Mouse (Mus musculus): ENCODE data around the gene Gm49486.

Gene Gm49486

GRCm38 (mm10) chr15:79229058-79229821 is at the start of gene Gm49486, which contains the start of gene Pick1:
Gene Gm49486 (plus strand): TSS chr15:79229391.
Gene Pick1 (plus strand): TSS chr15:79229173.
- peak; percentile 96 for DNase-seq (ENCODE audit: low spot score)

GRCm38 (mm10) chr15:79185213-79185612 is 44.0 kb upstream of the Gm49486 start:
- no peak for DNase-seq (ENCODE audit: low spot score)

GRCm38 (mm10) chr15:79187819-79188218 is 41.4 kb upstream of the Gm49486 start:
- no peak for DNase-seq (ENCODE audit: low spot score)

- no peak for DNase-seq (ENCODE audit: low spot score)
These were observed 37.8 kb upstream of the Gm49486 start for GRCm38 (mm10) chr15:79191426-79191825.

GRCm38 (mm10) chr15:79192450-79192849 is 36.7 kb upstream of the Gm49486 start:
- DNase-seq (ENCODE audit: low spot score): no peak

GRCm38 (mm10) chr15:79192885-79193845 is 36.0 kb upstream of the Gm49486 start:
- peak; percentile 79 for DNase-seq (ENCODE audit: low spot score)

- DNase-seq (ENCODE audit: low spot score): no peak
These were observed 35.1 kb upstream of the Gm49486 start for GRCm38 (mm10) chr15:79194048-79194447.

GRCm38 (mm10) chr15:79194946-79195345 is 34.2 kb upstream of the Gm49486 start:
- DNase-seq (ENCODE audit: low spot score): peak; percentile 26

- DNase-seq (ENCODE audit: low spot score): no peak
These were observed 33.7 kb upstream of the Gm49486 start for GRCm38 (mm10) chr15:79195492-79195891.

GRCm38 (mm10) chr15:79199390-79199976 is 29.7 kb upstream of the Gm49486 start:
- no peak for DNase-seq (ENCODE audit: low spot score)

GRCm38 (mm10) chr15:79201491-79202150 is 27.6 kb upstream of the Gm49486 start:
- DNase-seq (ENCODE audit: low spot score): peak; percentile 43

GRCm38 (mm10) chr15:79202575-79202974 is 26.6 kb upstream of the Gm49486 start:
- no peak for DNase-seq (ENCODE audit: low spot score)

- no peak for DNase-seq (ENCODE audit: low spot score)
These were observed 21.0 kb upstream of the Gm49486 start for GRCm38 (mm10) chr15:79208211-79208610.

- DNase-seq (ENCODE audit: low spot score): no peak
These were observed 20.3 kb upstream of the Gm49486 start for GRCm38 (mm10) chr15:79208758-79209439.

GRCm38 (mm10) chr15:79210357-79210756 is 18.8 kb upstream of the Gm49486 start:
- no peak for DNase-seq (ENCODE audit: low spot score)

- no peak for DNase-seq (ENCODE audit: low spot score)
These were observed 16.3 kb upstream of the Gm49486 start for GRCm38 (mm10) chr15:79212750-79213446.

- no peak for DNase-seq (ENCODE audit: low spot score)
These were observed 15.6 kb upstream of the Gm49486 start for GRCm38 (mm10) chr15:79213591-79213990.

- no peak for DNase-seq (ENCODE audit: low spot score)
These were observed 13.0 kb upstream of the Gm49486 start for GRCm38 (mm10) chr15:79216191-79216590.

GRCm38 (mm10) chr15:79219572-79219971 is 9.6 kb upstream of the Gm49486 start:
- peak; percentile 87 for DNase-seq (ENCODE audit: low spot score)

GRCm38 (mm10) chr15:79223641-79224040 is 5.5 kb upstream of the Gm49486 start:
- DNase-seq (ENCODE audit: low spot score): peak; percentile 75

GRCm38 (mm10) chr15:79224685-79225084 is 4.5 kb upstream of the Gm49486 start:
- DNase-seq (ENCODE audit: low spot score): peak; percentile 95
